Mouse (Mus musculus): ENCODE measurements around the gene Gdpd1. TPM values are rescaled to one million over a fixed set of nuclear protein-coding genes. Genes with fewer than 3 reads are reported as not detected.

The Gdpd1 gene
- total RNA-seq, 2 experiments from 2014 or later, result 42.0 to 46.7 TPM

GRCm38 (mm10) chr11:87020449-87020848 lies 53.4 kb downstream of the Gdpd1 start:
- peak; percentile 34 for TF ChIP-seq CTCF (conservative IDR thresholded peaks at IDR 0.05)

GRCm38 (mm10) chr11:87019431-87019830 lies 54.4 kb downstream of the Gdpd1 start:
- TF ChIP-seq CTCF (conservative IDR thresholded peaks at IDR 0.05), result no peak
- DNase-seq (ENCODE audit: low spot score in 2 of 2), result no peak
- no peak overlapping the region for H3K27ac ChIP-seq
- H3K4me3 ChIP-seq, result no peak overlapping the region

More at GRCm38 (mm10) chr11:87020449-87020848, 53.4 kb downstream of the Gdpd1 start:
- DNase-seq (ENCODE audit: low spot score in 2 of 2), result no peak
- H3K4me3 ChIP-seq, result no peak overlapping the region
- no peak overlapping the region for H3K27ac ChIP-seq

- Histone ChIP-seq H3K4me3 (no peak overlapping the region), H3K27ac (no peak overlapping the region)
- TF ChIP-seq CTCF (conservative IDR thresholded peaks at IDR 0.05), result no peak
- no peak for DNase-seq (ENCODE audit: low spot score in 2 of 2)
Observed at GRCm38 (mm10) chr11:87018081-87018480, 55.8 kb downstream of the Gdpd1 start.

- DNase-seq (ENCODE audit: low spot score in 2 of 2), result no peak
- H3K27ac ChIP-seq, result no peak overlapping the region
- TF ChIP-seq CTCF (conservative IDR thresholded peaks at IDR 0.05), result no peak
- H3K4me3 ChIP-seq, result no peak overlapping the region
Observed at GRCm38 (mm10) chr11:87015691-87016090, 58.2 kb downstream of the Gdpd1 start.

- TF ChIP-seq CTCF (conservative IDR thresholded peaks at IDR 0.05), result peak; percentile 91
- peak; percentile 47 to 76 for DNase-seq (ENCODE audit: low spot score in 2 of 2)
- Histone ChIP-seq H3K4me3 (no peak overlapping the region), H3K27ac (no peak overlapping the region)
Observed at GRCm38 (mm10) chr11:87010476-87010875, 63.4 kb downstream of the Gdpd1 start.

GRCm38 (mm10) chr11:87007371-87007770 lies 66.5 kb downstream of the Gdpd1 start:
- peak overlapping the region; percentile 39; the same call in 1 of the 2 replicates for H3K27ac ChIP-seq
- TF ChIP-seq CTCF (conservative IDR thresholded peaks at IDR 0.05), result no peak
- no peak for DNase-seq (ENCODE audit: low spot score in 2 of 2)
- H3K4me3 ChIP-seq, result no peak overlapping the region

GRCm38 (mm10) chr11:87004960-87005755 lies 68.7 kb downstream of the Gdpd1 start:
- no peak for DNase-seq (ENCODE audit: low spot score in 2 of 2)
- Histone ChIP-seq H3K4me3 (no peak overlapping the region), H3K27ac (peak overlapping the region; percentile 36; the same call in 1 of the 2 replicates)
- TF ChIP-seq CTCF (conservative IDR thresholded peaks at IDR 0.05), result no peak

GRCm38 (mm10) chr11:87002078-87002829 lies 71.6 kb downstream of the Gdpd1 start:
- H3K4me3 ChIP-seq, result no peak overlapping the region
- TF ChIP-seq CTCF (conservative IDR thresholded peaks at IDR 0.05), result no peak
- peak overlapping the region; percentile 79 for H3K27ac ChIP-seq
- DNase-seq (ENCODE audit: low spot score in 2 of 2), result peak in 1 of 2 experiments; percentile 53

GRCm38 (mm10) chr11:87001217-87001616 lies 72.6 kb downstream of the Gdpd1 start:
- no peak for TF ChIP-seq CTCF (conservative IDR thresholded peaks at IDR 0.05)
- no peak overlapping the region for H3K4me3 ChIP-seq
- DNase-seq (ENCODE audit: low spot score in 2 of 2), result no peak
- H3K27ac ChIP-seq, result no peak overlapping the region; the same call in 1 of the 2 replicates

- H3K27ac ChIP-seq, result peak overlapping the region; percentile 97
- no peak for DNase-seq (ENCODE audit: low spot score in 2 of 2)
- no peak for TF ChIP-seq CTCF (conservative IDR thresholded peaks at IDR 0.05)
Observed at GRCm38 (mm10) chr11:86996266-86996665, 77.6 kb downstream of the Gdpd1 start.

GRCm38 (mm10) chr11:86995625-86996221 lies 78.1 kb downstream of the Gdpd1 start:
- Histone ChIP-seq H3K27ac (peak overlapping the region; percentile 97), H3K4me3 (no peak overlapping the region)
- TF ChIP-seq CTCF (conservative IDR thresholded peaks at IDR 0.05), result peak; percentile 90
- peak; percentile 72 to 75 for DNase-seq (ENCODE audit: low spot score in 2 of 2)

More at GRCm38 (mm10) chr11:86996266-86996665, 77.6 kb downstream of the Gdpd1 start:
- H3K4me3 ChIP-seq, result no peak overlapping the region

GRCm38 (mm10) chr11:86994791-86995624 lies 78.9 kb downstream of the Gdpd1 start:
- no peak overlapping the region; the same call in 1 of the 2 replicates for H3K4me3 ChIP-seq
- no peak for DNase-seq (ENCODE audit: low spot score in 2 of 2)
- no peak for TF ChIP-seq CTCF (conservative IDR thresholded peaks at IDR 0.05)
- peak overlapping the region; percentile 97 for H3K27ac ChIP-seq

All from layer of hippocampus, adult 2 months (tissue).